Mouse (Mus musculus) layer of hippocampus, adult 8-10 months (tissue): ENCODE results near the gene Wars2. TPM values are rescaled to one million over a fixed set of nuclear protein-coding genes. Genes with fewer than 3 reads are reported as not detected.

Experiments used
- DNase-seq, 2 experiments: peaks; one replicate each; pipeline ENCODE4 v3.0.0; 2022; ENCODE audit warnings: low spot score in 2 of 2
- microRNA-seq, 2 experiments: library from miRNA; unstranded; fragments of <30 nt; microRNA quantifications; one replicate each; pipeline ENCODE4 v1.2.0; 2022
- total RNA-seq, 4 experiments: library from RNA; stranded (reverse); gene quantifications; 2 replicates each; pipeline ENCODE4 v1.2.4; 2022

The Wars2 gene
- total RNA-seq, 4 experiments from 2014 or later = 7.8 to 8.5 (median 8.0) TPM

DNA sequence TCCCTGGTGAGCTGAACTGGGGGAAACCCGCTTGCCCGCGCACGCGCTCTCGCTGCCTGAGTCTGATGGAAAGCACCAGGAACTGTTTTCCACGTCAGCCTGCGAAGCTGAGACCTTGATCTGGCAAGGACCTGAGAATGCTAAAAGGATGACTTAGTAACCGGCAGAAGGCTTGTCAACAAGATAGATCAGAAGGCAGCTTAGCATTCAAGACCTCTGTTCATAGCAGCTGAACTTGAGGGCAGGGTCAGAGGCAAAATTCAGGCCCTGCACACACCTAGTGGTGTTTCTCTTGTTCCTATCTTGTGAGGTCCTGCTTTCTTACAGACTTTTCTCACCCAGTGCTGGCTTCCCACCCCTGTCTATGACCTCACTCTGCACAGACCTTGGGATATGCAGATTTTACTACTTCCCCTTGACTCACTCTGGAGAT lies 122.6 kb downstream of the Wars2 start:
- DNase-seq = no peak

DNA sequence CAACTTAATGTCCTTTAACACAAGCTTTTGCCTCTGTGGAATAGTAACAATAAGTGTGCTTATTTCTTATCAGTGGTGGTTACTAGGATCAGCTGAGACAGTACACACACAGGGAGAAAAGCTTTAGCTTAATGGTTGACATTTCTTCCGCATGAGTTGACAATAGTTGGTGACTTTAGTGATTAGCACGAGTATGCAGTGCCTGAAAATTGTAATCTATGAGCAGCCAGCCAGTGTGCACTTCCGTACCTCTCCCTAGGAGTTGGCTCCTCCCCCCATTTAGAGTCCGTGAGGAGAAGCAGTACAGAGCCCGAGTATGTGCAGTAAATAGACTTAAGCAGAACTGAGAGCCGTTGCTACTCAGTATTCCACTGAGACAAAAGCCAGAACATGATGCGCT lies 123.8 kb downstream of the Wars2 start:
- no peak for DNase-seq

DNA sequence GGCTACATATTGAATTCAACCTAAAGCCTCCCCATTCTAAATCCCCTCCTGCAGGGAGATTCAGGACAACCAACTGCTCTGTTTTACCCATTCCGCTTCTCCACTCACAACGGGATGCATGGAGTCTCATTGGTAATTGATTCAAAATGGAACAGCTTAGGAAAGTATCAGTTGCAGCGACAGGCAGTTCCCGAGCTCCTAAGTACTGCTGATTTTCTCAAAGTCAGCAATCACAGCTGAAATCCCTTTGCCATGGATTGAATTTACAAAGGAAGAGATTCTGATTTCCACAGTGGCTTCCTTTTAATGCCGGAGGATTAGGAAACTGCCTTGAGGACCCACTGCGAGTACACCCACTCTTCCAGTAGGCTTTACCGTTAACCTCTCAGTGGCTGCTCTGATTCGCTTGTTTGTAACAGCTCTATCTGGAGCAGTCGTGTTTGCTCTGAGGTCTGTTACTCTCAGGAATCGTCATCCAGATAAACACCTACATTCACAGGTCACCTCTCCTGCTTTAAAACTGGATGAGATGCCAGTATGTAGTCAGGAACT lies 126.0 kb downstream of the Wars2 start:
- no peak for DNase-seq

DNA sequence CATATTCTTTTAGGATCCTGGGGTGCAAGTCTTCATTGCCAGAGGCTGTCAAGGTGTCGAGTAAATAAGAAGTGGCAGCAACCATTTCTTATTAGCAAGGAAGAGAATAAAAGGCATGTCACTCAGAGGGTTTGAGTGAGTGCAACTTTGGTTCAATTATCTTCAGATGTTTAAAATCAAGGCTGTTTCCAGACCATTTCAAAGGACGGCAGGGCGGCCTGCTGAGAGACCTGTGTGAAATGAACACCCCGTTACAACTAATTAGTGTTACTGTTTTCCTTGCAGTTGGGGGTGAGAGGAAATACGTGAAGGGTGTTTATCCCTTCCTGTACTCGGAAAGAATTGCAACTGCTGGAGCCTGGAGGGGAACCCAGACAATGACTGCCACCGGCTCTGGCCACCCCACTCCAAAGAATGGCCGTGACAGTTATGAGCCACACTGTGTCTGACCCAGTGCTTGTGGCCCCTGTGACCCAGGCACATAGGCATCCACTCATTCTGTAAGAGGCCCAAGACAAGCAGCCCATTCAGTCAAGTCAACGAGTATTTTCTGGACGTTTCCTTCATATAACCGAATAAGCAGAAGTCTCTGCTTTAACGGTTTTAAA lies 137.2 kb downstream of the Wars2 start:
- DNase-seq = no peak

DNA sequence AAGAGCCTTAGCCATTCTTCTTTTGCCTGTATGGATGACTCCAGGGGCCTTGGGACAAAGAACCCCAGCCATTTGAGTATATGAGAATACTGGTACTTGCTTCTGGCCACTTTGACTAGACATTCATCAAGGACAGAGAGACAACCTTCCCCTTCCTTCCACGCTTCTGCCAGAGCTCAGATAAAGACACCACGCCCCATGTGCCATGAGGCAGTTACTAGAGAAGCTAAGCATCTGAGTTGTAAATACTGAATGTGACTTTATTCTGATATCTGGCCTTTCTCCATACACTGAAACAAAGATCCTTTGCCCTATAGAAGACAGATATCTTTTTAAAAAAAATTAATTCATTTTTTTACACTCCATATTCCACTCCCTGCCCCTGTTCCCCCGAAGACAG lies 138.8 kb downstream of the Wars2 start:
- no peak for DNase-seq

DNA sequence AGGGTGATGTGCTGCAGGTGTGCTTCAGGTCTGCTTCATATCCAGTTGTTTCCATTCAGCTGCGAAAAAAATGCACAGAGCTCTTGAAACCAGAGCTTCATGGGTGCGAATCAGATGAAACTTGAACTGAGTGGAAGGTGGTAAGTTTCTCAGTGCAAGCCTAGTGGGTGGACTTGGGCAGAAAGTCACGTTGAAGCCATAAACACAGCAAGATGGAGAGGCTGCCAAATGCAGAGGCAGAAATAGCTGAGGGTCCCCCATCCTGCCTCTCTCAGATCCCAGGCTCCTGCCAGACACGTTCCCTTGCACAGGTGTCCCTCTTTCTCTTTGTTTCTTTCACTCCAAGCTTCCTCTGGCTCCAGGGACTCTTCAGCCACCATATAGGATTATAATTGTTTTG lies 140.6 kb downstream of the Wars2 start:
- no peak for DNase-seq

DNA sequence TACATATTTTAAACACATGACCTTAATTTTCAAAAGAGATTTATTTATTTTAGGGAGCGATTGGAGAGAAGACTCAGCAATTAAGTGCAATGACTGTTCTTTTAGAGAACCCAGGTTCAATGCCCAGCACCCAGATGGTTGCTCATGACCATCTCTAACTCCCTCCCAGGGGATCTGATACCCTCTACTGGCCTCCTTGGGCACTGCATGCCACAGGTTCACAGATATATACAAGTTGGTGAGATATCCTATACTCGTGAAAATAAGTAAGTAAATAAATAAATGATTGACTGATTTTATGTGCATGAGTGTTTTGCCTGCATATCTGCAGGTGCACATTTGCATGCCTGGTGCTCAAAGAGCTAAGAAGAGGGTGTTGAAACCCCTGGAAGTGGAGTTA lies 147.4 kb downstream of the Wars2 start:
- DNase-seq = no peak

Small RNAs within 50 kb of the gene (microRNA-seq; reads per million reads assigned to microRNA genes)
- gene Mir6481 = 0 reads per million in 2 experiments

Other genes with a start within 250 kb of the Wars2 start
- gene Hao2, start 247.8 kb upstream of the Wars2 start, total RNA-seq = not detected
- 1 to 10 TPM in 1 of 4 experiments, under 1 TPM in 3; 0.47 to 1.8 (median 0.61) TPM for gene Tbx15, start 99.3 kb downstream of the Wars2 start, total RNA-seq